Mouse (Mus musculus) liver, embryonic 13.5 days (tissue): Measurements from ENCODE around the gene Shisa5. TPM values are rescaled to one million over a fixed set of nuclear protein-coding genes. Genes with fewer than 3 reads are reported as not detected.

ENCODE experiments used
- ATAC-seq: fragments of 200-750 bp; cut with Nextera tagmentation; 2 replicates; pipeline ENCODE4 v1.8.0; 2017; ENCODE audit warnings: low read depth, mild to moderate bottlenecking, moderate number of reproducible peaks, moderate library complexity
- DNase-seq: peaks from one replicate; pipeline ENCODE4 v3.0.0; 2022
- H3K27ac ChIP-seq: fragments of 300-500 bp; sonication (generic); 2 replicates; pipeline ENCODE4 v1.5.1; 2015; ENCODE audit warnings: moderate library complexity, mild to moderate bottlenecking, inconsistent platforms
- H3K27me3 ChIP-seq: fragments of 300-500 bp; sonication (generic); 2 replicates; pipeline ENCODE4 v1.6.1; 2015; ENCODE audit warnings: mild to moderate bottlenecking, inconsistent platforms
- H3K36me3 ChIP-seq: fragments of 300-500 bp; sonication (generic); 2 replicates; pipeline ENCODE4 v1.6.1; 2015; ENCODE audit warnings: mild to moderate bottlenecking, inconsistent platforms
- H3K4me1 ChIP-seq: fragments of 300-500 bp; sonication (generic); replicated peaks from 2 replicates; pipeline ENCODE4 v1.6.1; 2015; ENCODE audit warnings: inconsistent platforms
- H3K4me2 ChIP-seq: fragments of 300-500 bp; sonication (generic); 2 replicates; pipeline ENCODE4 v1.6.1; 2015; ENCODE audit warnings: inconsistent platforms, mild to moderate bottlenecking, moderate library complexity
- H3K4me3 ChIP-seq: fragments of 300-500 bp; sonication (generic); replicated peaks from 2 replicates; pipeline ENCODE4 v1.5.1; 2015; ENCODE audit warnings: mild to moderate bottlenecking, inconsistent platforms
- H3K9ac ChIP-seq: fragments of 300-500 bp; sonication (generic); 2 replicates; pipeline ENCODE4 v1.6.1; 2015; ENCODE audit warnings: mild to moderate bottlenecking, inconsistent platforms
- H3K9me3 ChIP-seq: fragments of 300-500 bp; sonication (generic); replicated peaks from 2 replicates; pipeline ENCODE4 v1.6.1; 2016; ENCODE audit warnings: inconsistent platforms
- WGBS: fragments of 180-500 bp; shearing (Covaris S2); methylation state at CpG from one replicate; pipeline ENCODE4 v1.1.7; 2015; ENCODE audit not compliant: insufficient replicate concordance; 5-methylcytosine and 5-hydroxymethylcytosine counted together
- polyA plus RNA-seq: library from polyadenylated mRNA; unstranded; fragments of >200 nt; fragmentation: Nextera tagmentation; extraction: Ambion mirVana; gene quantifications from 2 replicates; pipeline ENCODE4 v1.2.1, GENCODE M21; 2015

The Shisa5 gene
- polyA plus RNA-seq, 1 experiment from 2014 or later: 20.0 TPM

- Histone ChIP-seq H3K27ac (peak overlapping the region; percentile 69), H3K9ac (peak overlapping the region; percentile 63), H3K4me3 (peak overlapping the region; percentile 41), H3K36me3 (peaks cover 32% of the 10 kb centered on the region), H3K4me2 (peak overlapping the region; percentile 59), H3K4me1 (peaks cover 53% of the 10 kb centered on the region), H3K9me3 (no peaks in the 10 kb centered on the region), H3K27me3 (no peaks in the 10 kb centered on the region)
- 85% methylated on average over 12 of the region's 12 CpGs for WGBS
- ATAC-seq (no peak), DNase-seq (no peak)
Observed at GRCm38 (mm10) chr9:109055271-109056030, 17.1 kb downstream of the Shisa5 start.

DNA sequence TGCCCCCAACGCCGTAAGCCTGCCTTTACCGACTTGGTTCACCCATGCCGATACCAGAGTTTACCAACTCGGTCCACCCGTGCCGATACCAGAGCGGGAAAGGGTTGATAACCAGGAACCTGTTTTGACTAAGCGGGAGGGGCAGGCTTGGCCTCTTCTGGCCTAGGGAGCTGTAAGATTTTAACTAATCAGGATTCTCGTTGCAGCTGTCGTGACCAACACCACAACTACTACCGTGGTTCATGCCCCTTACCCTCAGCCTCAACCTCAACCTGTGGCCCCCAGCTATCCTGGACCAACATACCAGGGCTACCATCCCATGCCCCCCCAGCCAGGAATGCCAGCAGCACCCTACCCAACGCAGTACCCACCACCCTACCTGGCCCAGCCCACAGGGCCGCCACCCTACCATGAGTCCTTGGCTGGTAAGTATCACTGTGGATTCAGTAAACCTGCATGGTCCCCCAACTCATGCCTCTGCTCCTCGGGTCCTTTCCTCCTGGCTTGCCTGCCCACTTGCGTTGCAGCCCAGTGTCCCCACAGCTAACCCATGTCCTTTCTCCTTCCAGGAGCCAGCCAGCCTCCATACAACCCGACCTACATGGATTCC is 17.8 kb downstream of the Shisa5 start:
- H3K27me3 ChIP-seq: no peaks in the 10 kb centered on the region
- no peak overlapping the region for H3K27ac ChIP-seq
- peaks cover 33% of the 10 kb centered on the region for H3K36me3 ChIP-seq
- DNase-seq (no peak), ATAC-seq (no peak)
- no peak overlapping the region for H3K4me3 ChIP-seq
- WGBS: 84% methylated on average over 17 of the region's 17 CpGs
- H3K9ac ChIP-seq: no peak overlapping the region
- peaks cover 53% of the 10 kb centered on the region for H3K4me1 ChIP-seq
- H3K9me3 ChIP-seq: no peaks in the 10 kb centered on the region
- no peak overlapping the region for H3K4me2 ChIP-seq

GRCm38 (mm10) chr9:109056916-109057315 is 18.6 kb downstream of the Shisa5 start:
- 87% methylated on average over 4 of the region's 4 CpGs for WGBS
- no peak for DNase-seq
- H3K36me3 ChIP-seq: peaks cover 37% of the 10 kb centered on the region
- peaks cover 49% of the 10 kb centered on the region for H3K4me1 ChIP-seq
- H3K4me2 ChIP-seq: no peak overlapping the region
- no peak overlapping the region for H3K27ac ChIP-seq
- ATAC-seq: no peak
- H3K9ac ChIP-seq: peak overlapping the region; percentile 15; the same call in 1 of the 2 replicates
- no peak overlapping the region for H3K4me3 ChIP-seq
- H3K9me3 ChIP-seq: no peaks in the 10 kb centered on the region
- no peaks in the 10 kb centered on the region for H3K27me3 ChIP-seq

DNA sequence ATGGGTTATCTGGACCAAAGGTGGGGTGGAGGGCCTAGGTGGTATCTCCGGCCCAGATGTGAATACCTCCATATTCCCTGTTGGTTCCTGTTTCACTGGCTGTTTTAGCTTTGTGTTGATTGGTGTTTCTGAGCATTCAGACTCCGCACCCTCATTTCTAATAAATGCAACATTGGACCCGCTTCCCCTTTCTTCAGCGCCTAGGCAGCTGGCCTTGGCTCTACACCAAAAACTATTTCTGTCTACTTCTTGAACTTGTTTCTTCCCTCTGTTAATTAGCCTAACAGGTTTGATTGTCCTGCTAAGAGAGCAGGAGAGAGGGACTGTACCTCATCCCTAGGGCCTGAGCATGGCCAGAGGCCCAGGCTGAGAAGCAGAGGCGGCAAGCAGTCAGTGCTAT is 19.2 kb downstream of the Shisa5 start:
- peak overlapping the region; percentile 47; the same call in 1 of the 2 replicates for H3K27ac ChIP-seq
- peaks cover 41% of the 10 kb centered on the region for H3K36me3 ChIP-seq
- no peaks in the 10 kb centered on the region for H3K27me3 ChIP-seq
- H3K9me3 ChIP-seq: no peaks in the 10 kb centered on the region
- H3K4me2 ChIP-seq: peak overlapping the region; percentile 85
- ATAC-seq (no peak), DNase-seq (no peak)
- WGBS: 87% methylated on average over 5 of the region's 5 CpGs
- no peak overlapping the region for H3K4me3 ChIP-seq
- peaks cover 49% of the 10 kb centered on the region for H3K4me1 ChIP-seq
- H3K9ac ChIP-seq: peak overlapping the region; percentile 76; the same call in 1 of the 2 replicates

- DNase-seq: no peak
- no peaks in the 10 kb centered on the region for H3K9me3 ChIP-seq
- peak overlapping the region; percentile 89 for H3K27ac ChIP-seq
- H3K4me2 ChIP-seq: peak overlapping the region; percentile 85
- H3K4me1 ChIP-seq: peaks cover 49% of the 10 kb centered on the region
- no peaks in the 10 kb centered on the region for H3K27me3 ChIP-seq
- peak overlapping the region; percentile 60 for H3K4me3 ChIP-seq
- peaks cover 47% of the 10 kb centered on the region for H3K36me3 ChIP-seq
- WGBS: 90% methylated on average over 19 of the region's 19 CpGs
- H3K9ac ChIP-seq: peak overlapping the region; percentile 76
- no peak for ATAC-seq
Observed at GRCm38 (mm10) chr9:109058006-109058765, 19.8 kb downstream of the Shisa5 start.

GRCm38 (mm10) chr9:109059136-109059903 is 21.0 kb downstream of the Shisa5 start, which contains the start of gene Trex1:
Gene Trex1, minus strand, starts transcription at chr9:109059734.
- Histone ChIP-seq H3K27me3 (no peaks in the 10 kb centered on the region), H3K4me2 (peak within 1 kb of the TSS; percentile 85), H3K9ac (peak within 1 kb of the TSS; percentile 76), H3K27ac (peak within 1 kb of the TSS; percentile 89), H3K4me3 (peak within 1 kb of the TSS; percentile 60), H3K9me3 (no peaks in the 10 kb centered on the region), H3K36me3 (peaks cover 58% of the 10 kb centered on the region), H3K4me1 (peaks cover 46% of the 10 kb centered on the region)
- ATAC-seq (peak; percentile 97), DNase-seq (peak; percentile 83)
- 4% methylated on average over 15 of the region's 15 CpGs for WGBS

GRCm38 (mm10) chr9:109060184-109060897 is 22.0 kb downstream of the Shisa5 start:
- peak overlapping the region; percentile 85; the same call in 1 of the 2 replicates for H3K4me2 ChIP-seq
- WGBS: 84% methylated on average over 16 of the region's 16 CpGs

DNA sequence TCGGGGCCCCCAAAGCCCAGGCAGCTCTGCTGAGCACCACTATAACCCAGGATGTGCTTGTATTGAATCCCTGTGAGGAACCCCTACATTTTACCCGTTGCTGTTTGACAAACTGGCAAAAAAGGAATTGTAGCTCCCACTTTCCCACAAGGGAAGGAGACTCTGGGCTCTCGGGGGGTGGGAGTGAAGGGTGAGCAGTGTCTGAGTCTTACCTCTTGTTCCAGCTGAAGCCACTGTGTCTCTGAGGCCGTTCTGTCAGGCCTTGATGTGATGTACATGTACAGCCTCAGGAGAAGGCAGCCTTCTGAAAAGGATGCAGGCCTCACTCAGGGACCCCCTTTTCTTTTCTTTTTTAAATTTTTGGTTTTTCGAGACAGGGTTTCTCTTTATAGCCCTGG is 22.5 kb downstream of the Shisa5 start:
- Histone ChIP-seq H3K9me3 (no peaks in the 10 kb centered on the region), H3K9ac (no peak overlapping the region), H3K4me1 (peaks cover 30% of the 10 kb centered on the region), H3K36me3 (peaks cover 74% of the 10 kb centered on the region), H3K27me3 (no peaks in the 10 kb centered on the region), H3K4me2 (no peak overlapping the region), H3K27ac (no peak overlapping the region), H3K4me3 (no peak overlapping the region)
- WGBS: 72% methylated on average over 5 of the region's 5 CpGs
- ATAC-seq (no peak), DNase-seq (no peak)

More at GRCm38 (mm10) chr9:109060184-109060897, 22.0 kb downstream of the Shisa5 start:
- ATAC-seq: no peak
- Histone ChIP-seq H3K27ac (peak overlapping the region; percentile 89; the same call in 1 of the 2 replicates), H3K4me1 (peaks cover 35% of the 10 kb centered on the region), H3K9ac (no peak overlapping the region), H3K9me3 (no peaks in the 10 kb centered on the region), H3K36me3 (peaks cover 69% of the 10 kb centered on the region), H3K4me3 (peak overlapping the region; percentile 60; the same call in 1 of the 2 replicates), H3K27me3 (no peaks in the 10 kb centered on the region)
- no peak for DNase-seq

GRCm38 (mm10) chr9:109068095-109068735 is 29.9 kb downstream of the Shisa5 start:
- Histone ChIP-seq H3K4me2 (no peak overlapping the region), H3K36me3 (peaks cover 82% of the 10 kb centered on the region)

More at GRCm38 (mm10) chr9:109068095-109068735, 29.9 kb downstream of the Shisa5 start:
- WGBS: 86% methylated on average over 3 of the region's 3 CpGs
- Histone ChIP-seq H3K4me3 (no peak overlapping the region), H3K27ac (no peak overlapping the region), H3K27me3 (no peaks in the 10 kb centered on the region), H3K4me1 (peaks cover 10% of the 10 kb centered on the region), H3K9ac (no peak overlapping the region), H3K9me3 (no peaks in the 10 kb centered on the region)
- ATAC-seq: no peak
- DNase-seq: no peak
